Mouse (Mus musculus) midbrain, embryonic 10.5 days (tissue): ENCODE data around the gene Cul4b. TPM values are rescaled to one million over a fixed set of nuclear protein-coding genes. Genes with fewer than 3 reads are reported as not detected.

Experiments used
- DNase-seq: peaks from one replicate; pipeline ENCODE4 v3.0.0-alpha.2; 2017; ENCODE audit warnings: low spot score
- H3K27ac ChIP-seq: fragments of 300-500 bp; sonication (generic); replicated peaks from 2 replicates; pipeline ENCODE4 v1.5.1; 2016; ENCODE audit warnings: mild to moderate bottlenecking
- H3K27me3 ChIP-seq: fragments of 300-500 bp; sonication (generic); 2 replicates; pipeline ENCODE4 v1.6.1; 2016; ENCODE audit warnings: low read depth, mild to moderate bottlenecking; ENCODE audit not compliant: poor library complexity, severe bottlenecking
- H3K36me3 ChIP-seq: fragments of 300-500 bp; sonication (generic); 2 replicates; pipeline ENCODE4 v1.6.1; 2016; ENCODE audit warnings: mild to moderate bottlenecking, moderate library complexity
- H3K4me1 ChIP-seq: fragments of 300-500 bp; sonication (generic); 2 replicates; pipeline ENCODE4 v1.6.1; 2016
- H3K4me3 ChIP-seq: fragments of 300-500 bp; sonication (generic); 2 replicates; pipeline ENCODE4 v1.5.1; 2016; ENCODE audit warnings: mild to moderate bottlenecking, moderate library complexity
- H3K9me3 ChIP-seq: fragments of 300-500 bp; sonication (generic); replicated peaks from 2 replicates; pipeline ENCODE4 v1.6.1; 2016; ENCODE audit warnings: mild to moderate bottlenecking
- WGBS: fragments of 180-500 bp; shearing (Covaris S2); methylation state at CpG from one replicate; pipeline ENCODE4 v1.1.7; 2016; 5-methylcytosine and 5-hydroxymethylcytosine counted together
- polyA plus RNA-seq: library from polyadenylated mRNA; unstranded; fragments of >200 nt; fragmentation: Nextera tagmentation; extraction: Ambion mirVana; gene quantifications from 2 replicates; pipeline ENCODE4 v1.2.1, GENCODE M21; 2016

Gene Cul4b
- 35.2 and 37.7 TPM in 2 replicates for polyA plus RNA-seq

GRCm38 (mm10) chrX:38576078-38576477, at the start of gene Cul4b:
Cul4b (minus strand) TSS chrX:38576196.
- 88% methylated on average over 15 of the region's 15 CpGs for WGBS
- no peaks in the 10 kb centered on the region for H3K9me3 ChIP-seq
- no peak within 1 kb of the TSS for H3K27ac ChIP-seq
- H3K4me3 ChIP-seq: no peak within 1 kb of the TSS
- H3K27me3 ChIP-seq: no peaks in the 10 kb centered on the region
- DNase-seq: no peak
- H3K4me1 ChIP-seq: no peaks in the 10 kb centered on the region
- H3K36me3 ChIP-seq: no peaks in the 10 kb centered on the region

GRCm38 (mm10) chrX:38600995-38601369, 25.0 kb upstream of the Cul4b start:
- H3K27me3 ChIP-seq: no peaks in the 10 kb centered on the region
- peak; percentile 14 for DNase-seq

GRCm38 (mm10) chrX:38600177-38600994, 24.4 kb upstream of the Cul4b start, which contains the start of gene Mcts1:
Mcts1 (plus strand) TSS chrX:38600578.
- H3K9me3 ChIP-seq: no peaks in the 10 kb centered on the region
- peak within 1 kb of the TSS; percentile 83 for H3K27ac ChIP-seq
- no peaks in the 10 kb centered on the region for H3K36me3 ChIP-seq
- no peaks in the 10 kb centered on the region for H3K27me3 ChIP-seq
- WGBS: 10% methylated on average over 26 of the region's 26 CpGs
- peak; percentile 77 for DNase-seq
- no peaks in the 10 kb centered on the region for H3K4me1 ChIP-seq
- H3K4me3 ChIP-seq: peak within 1 kb of the TSS; percentile 60

More at GRCm38 (mm10) chrX:38600995-38601369, 25.0 kb upstream of the Cul4b start:
- 25% methylated on average over 3 of the region's 3 CpGs for WGBS
- Histone ChIP-seq H3K9me3 (no peaks in the 10 kb centered on the region), H3K27ac (peak overlapping the region; percentile 83), H3K4me3 (peak overlapping the region; percentile 60), H3K4me1 (no peaks in the 10 kb centered on the region), H3K36me3 (no peaks in the 10 kb centered on the region)

GRCm38 (mm10) chrX:38593180-38593889, 17.3 kb upstream of the Cul4b start:
- H3K36me3 ChIP-seq: no peaks in the 10 kb centered on the region
- WGBS: 81% methylated on average over 5 of the region's 5 CpGs
- H3K4me1 ChIP-seq: no peaks in the 10 kb centered on the region
- no peaks in the 10 kb centered on the region for H3K27me3 ChIP-seq
- no peak overlapping the region for H3K4me3 ChIP-seq
- no peak for DNase-seq
- no peaks in the 10 kb centered on the region for H3K9me3 ChIP-seq
- no peak overlapping the region for H3K27ac ChIP-seq

- H3K4me1 ChIP-seq: no peaks in the 10 kb centered on the region
- no peak overlapping the region for H3K4me3 ChIP-seq
- H3K27ac ChIP-seq: no peak overlapping the region
- no peaks in the 10 kb centered on the region for H3K9me3 ChIP-seq
- no peaks in the 10 kb centered on the region for H3K27me3 ChIP-seq
- DNase-seq: no peak
- 87% methylated on average over 3 of the region's 3 CpGs for WGBS
- H3K36me3 ChIP-seq: no peaks in the 10 kb centered on the region
Observed at GRCm38 (mm10) chrX:38591749-38592148, 15.8 kb upstream of the Cul4b start.

- no peak for DNase-seq
Observed at GRCm38 (mm10) chrX:38589827-38590226, 13.8 kb upstream of the Cul4b start.

GRCm38 (mm10) chrX:38583261-38583660, 7.3 kb upstream of the Cul4b start:
- Histone ChIP-seq H3K4me3 (no peak overlapping the region), H3K27me3 (no peaks in the 10 kb centered on the region), H3K4me1 (no peaks in the 10 kb centered on the region), H3K36me3 (no peaks in the 10 kb centered on the region), H3K9me3 (no peaks in the 10 kb centered on the region), H3K27ac (no peak overlapping the region)
- no peak for DNase-seq

More at GRCm38 (mm10) chrX:38589827-38590226, 13.8 kb upstream of the Cul4b start:
- Histone ChIP-seq H3K27me3 (no peaks in the 10 kb centered on the region), H3K36me3 (no peaks in the 10 kb centered on the region), H3K4me1 (no peaks in the 10 kb centered on the region), H3K4me3 (no peak overlapping the region), H3K27ac (no peak overlapping the region), H3K9me3 (no peaks in the 10 kb centered on the region)
- WGBS: 38% methylated on average over 4 of the region's 4 CpGs

- Histone ChIP-seq H3K27ac (no peak overlapping the region), H3K9me3 (no peaks in the 10 kb centered on the region), H3K4me3 (no peak overlapping the region), H3K4me1 (no peaks in the 10 kb centered on the region), H3K27me3 (no peaks in the 10 kb centered on the region), H3K36me3 (no peaks in the 10 kb centered on the region)
- WGBS: 89% methylated on average over 1 of the region's 1 CpGs
- DNase-seq: no peak
Observed at GRCm38 (mm10) chrX:38581140-38581539, 5.1 kb upstream of the Cul4b start.

- Histone ChIP-seq H3K4me1 (peaks cover 6% of the 10 kb centered on the region; the same call in 1 of the 2 replicates), H3K36me3 (no peaks in the 10 kb centered on the region), H3K27ac (no peak overlapping the region), H3K4me3 (no peak overlapping the region), H3K27me3 (no peaks in the 10 kb centered on the region), H3K9me3 (no peaks in the 10 kb centered on the region)
- WGBS: 75% methylated on average over 6 of the region's 6 CpGs
- no peak for DNase-seq
Observed at GRCm38 (mm10) chrX:38566521-38567205, 9.3 kb downstream of the Cul4b start.

GRCm38 (mm10) chrX:38565176-38565542, 10.8 kb downstream of the Cul4b start:
- Histone ChIP-seq H3K4me3 (peak overlapping the region; percentile 63), H3K36me3 (peaks cover 13% of the 10 kb centered on the region), H3K27me3 (no peaks in the 10 kb centered on the region), H3K27ac (peak overlapping the region; percentile 95), H3K9me3 (no peaks in the 10 kb centered on the region), H3K4me1 (peaks cover 6% of the 10 kb centered on the region; the same call in 1 of the 2 replicates)
- WGBS: 16% methylated on average over 8 of the region's 8 CpGs
- no peak for DNase-seq

GRCm38 (mm10) chrX:38564542-38565175, 11.3 kb downstream of the Cul4b start:
- WGBS: 15% methylated on average over 34 of the region's 52 CpGs
- DNase-seq: peak; percentile 85
- peaks cover 18% of the 10 kb centered on the region for H3K36me3 ChIP-seq

GRCm38 (mm10) chrX:38563941-38564541, 12.0 kb downstream of the Cul4b start:
- Histone ChIP-seq H3K36me3 (peaks cover 24% of the 10 kb centered on the region), H3K27me3 (no peaks in the 10 kb centered on the region), H3K4me3 (peak overlapping the region; percentile 63), H3K4me1 (peaks cover 6% of the 10 kb centered on the region; the same call in 1 of the 2 replicates), H3K27ac (peak overlapping the region; percentile 95), H3K9me3 (no peaks in the 10 kb centered on the region)
- DNase-seq: no peak
- 24% methylated on average over 14 of the region's 19 CpGs for WGBS

More at GRCm38 (mm10) chrX:38564542-38565175, 11.3 kb downstream of the Cul4b start:
- Histone ChIP-seq H3K27me3 (no peaks in the 10 kb centered on the region), H3K4me3 (peak overlapping the region; percentile 63), H3K9me3 (no peaks in the 10 kb centered on the region), H3K4me1 (peaks cover 6% of the 10 kb centered on the region; the same call in 1 of the 2 replicates), H3K27ac (peak overlapping the region; percentile 95)
